Mouse (Mus musculus) C2C12 (cell line): Measurements from ENCODE around the gene Aven.

Source experiments
- CEBPB ChIP-seq: IDR thresholded peaks from one replicate; pipeline ENCODE4 v1.6.1; 2011; ENCODE audit warnings: low read depth, mild to moderate bottlenecking, control low read depth, moderate library complexity
- CTCF ChIP-seq: IDR thresholded peaks from one replicate; pipeline ENCODE4 v1.5.1; 2011; ENCODE audit not compliant: control insufficient read depth, insufficient read depth, insufficient read length
- MAX ChIP-seq: IDR thresholded peaks from one replicate; pipeline ENCODE4 v1.6.1; 2011; ENCODE audit warnings: mild to moderate bottlenecking, control low read depth
- MYOD1 ChIP-seq: IDR thresholded peaks from one replicate; pipeline ENCODE4 v1.6.1; 2011; ENCODE audit warnings: low read depth; ENCODE audit not compliant: control insufficient read depth, insufficient read length
- USF1 ChIP-seq: IDR thresholded peaks from one replicate; pipeline ENCODE4 v1.6.1; 2011; ENCODE audit warnings: low read depth, mild to moderate bottlenecking, control low read depth, moderate library complexity

GRCm38 (mm10) chr2:112593781-112594180, 101.0 kb downstream of the Aven start:
- no peak for TF ChIP-seq USF1
- TF ChIP-seq CTCF: no peak
- TF ChIP-seq CEBPB: no peak
- TF ChIP-seq MYOD1: no peak
- no peak for TF ChIP-seq MAX
